Mouse (Mus musculus): ENCODE data around the gene Gimap8. TPM values are rescaled to one million over a fixed set of nuclear protein-coding genes. Genes with fewer than 3 reads are reported as not detected.
"Not testable (repeated sequence)": the region's sequence is repeated elsewhere in the genome, so short reads cannot be mapped to it uniquely, and the experiment has no call there.

Gene Gimap8
- polyA plus RNA-seq, 1 experiment from 2014 or later, result 2.4 TPM

GRCm38 (mm10) chr6:48679701-48680100, 32.7 kb downstream of the Gimap8 start:
- 68% methylated on average over 6 of the region's 6 CpGs for WGBS
- no peak overlapping the region for H3K9ac ChIP-seq (ENCODE audit: low read length)
- H3K4me3 ChIP-seq (ENCODE audit: low read length), result no peak overlapping the region
- H3K27me3 ChIP-seq (ENCODE audit: control insufficient read depth, insufficient read depth, low read length), result no peaks in the 10 kb centered on the region
- no peak overlapping the region for H3K4me2 ChIP-seq (ENCODE audit: low read depth, low read length)
- no peaks in the 10 kb centered on the region for H3K4me1 ChIP-seq (ENCODE audit: control insufficient read depth, insufficient read depth, low read length)
- H3K36me3 ChIP-seq (ENCODE audit: control insufficient read depth, insufficient read depth), result no peaks in the 10 kb centered on the region; the same call in 1 of the 2 replicates
- H3K9me3 ChIP-seq (replicated peaks; ENCODE audit: control insufficient read depth, low read length), result no peaks in the 10 kb centered on the region
- H3K27ac ChIP-seq (ENCODE audit: low read length), result peak overlapping the region; percentile 59; the same call in 1 of the 2 replicates
- no peak for ATAC-seq (replicated peaks; ENCODE audit: extremely low read depth, insufficient read depth, low FRiP score)

- H3K9ac ChIP-seq (ENCODE audit: low read length), result no peak overlapping the region
- no peak for ATAC-seq (replicated peaks; ENCODE audit: extremely low read depth, insufficient read depth, low FRiP score)
- peak overlapping the region; percentile 32; the same call in 1 of the 2 replicates for H3K27ac ChIP-seq (ENCODE audit: low read length)
- 74% methylated on average over 5 of the region's 5 CpGs for WGBS
- H3K4me3 ChIP-seq (ENCODE audit: low read length), result no peak overlapping the region
- H3K4me1 ChIP-seq (ENCODE audit: control insufficient read depth, insufficient read depth, low read length), result no peaks in the 10 kb centered on the region
- no peak overlapping the region for H3K4me2 ChIP-seq (ENCODE audit: low read depth, low read length)
- no peaks in the 10 kb centered on the region for H3K9me3 ChIP-seq (replicated peaks; ENCODE audit: control insufficient read depth, low read length)
- no peaks in the 10 kb centered on the region for H3K27me3 ChIP-seq (ENCODE audit: control insufficient read depth, insufficient read depth, low read length)
- H3K36me3 ChIP-seq (ENCODE audit: control insufficient read depth, insufficient read depth), result no peaks in the 10 kb centered on the region; the same call in 1 of the 2 replicates
Measured at GRCm38 (mm10) chr6:48680421-48680820, 33.4 kb downstream of the Gimap8 start.

GRCm38 (mm10) chr6:48681472-48682090, 34.5 kb downstream of the Gimap8 start:
- Histone ChIP-seq H3K36me3 (ENCODE audit: control insufficient read depth, insufficient read depth) (no peaks in the 10 kb centered on the region; the same call in 1 of the 2 replicates), H3K27me3 (ENCODE audit: control insufficient read depth, insufficient read depth, low read length) (no peaks in the 10 kb centered on the region), H3K27ac (ENCODE audit: low read length) (peak overlapping the region; percentile 51; the same call in 1 of the 2 replicates), H3K9ac (ENCODE audit: low read length) (no peak overlapping the region), H3K4me3 (ENCODE audit: low read length) (no peak overlapping the region), H3K9me3 (replicated peaks; ENCODE audit: control insufficient read depth, low read length) (no peaks in the 10 kb centered on the region), H3K4me1 (ENCODE audit: control insufficient read depth, insufficient read depth, low read length) (no peaks in the 10 kb centered on the region), H3K4me2 (ENCODE audit: low read depth, low read length) (no peak overlapping the region)
- 0 out of 2 replicates have a peak, but pooled peaks have one; percentile 25 for ATAC-seq (replicated peaks; ENCODE audit: extremely low read depth, insufficient read depth, low FRiP score)
- 53% methylated on average over 3 of the region's 3 CpGs for WGBS

GRCm38 (mm10) chr6:48682271-48682670, 35.2 kb downstream of the Gimap8 start:
- H3K27ac ChIP-seq (ENCODE audit: low read length), result peak overlapping the region; percentile 51; the same call in 1 of the 2 replicates
- 64% methylated on average over 4 of the region's 4 CpGs for WGBS
- no peak overlapping the region for H3K9ac ChIP-seq (ENCODE audit: low read length)

GRCm38 (mm10) chr6:48683263-48683821, 36.3 kb downstream of the Gimap8 start:
- not testable (repeated sequence) for H3K27ac ChIP-seq (ENCODE audit: low read length); H3K9me3 ChIP-seq (replicated peaks; ENCODE audit: control insufficient read depth, low read length); H3K27me3 ChIP-seq (ENCODE audit: control insufficient read depth, insufficient read depth, low read length); H3K36me3 ChIP-seq (ENCODE audit: control insufficient read depth, insufficient read depth); H3K4me3 ChIP-seq (ENCODE audit: low read length); H3K4me2 ChIP-seq (ENCODE audit: low read depth, low read length); ATAC-seq (replicated peaks; ENCODE audit: extremely low read depth, insufficient read depth, low FRiP score); H3K4me1 ChIP-seq (ENCODE audit: control insufficient read depth, insufficient read depth, low read length); H3K9ac ChIP-seq (ENCODE audit: low read length)
- 90% methylated on average over 3 of the region's 4 CpGs for WGBS

More at GRCm38 (mm10) chr6:48682271-48682670, 35.2 kb downstream of the Gimap8 start:
- H3K36me3 ChIP-seq (ENCODE audit: control insufficient read depth, insufficient read depth), result no peaks in the 10 kb centered on the region; the same call in 1 of the 2 replicates
- no peak overlapping the region for H3K4me2 ChIP-seq (ENCODE audit: low read depth, low read length)
- H3K4me3 ChIP-seq (ENCODE audit: low read length), result no peak overlapping the region
- H3K27me3 ChIP-seq (ENCODE audit: control insufficient read depth, insufficient read depth, low read length), result no peaks in the 10 kb centered on the region
- H3K4me1 ChIP-seq (ENCODE audit: control insufficient read depth, insufficient read depth, low read length), result no peaks in the 10 kb centered on the region
- no peak for ATAC-seq (replicated peaks; ENCODE audit: extremely low read depth, insufficient read depth, low FRiP score)
- no peaks in the 10 kb centered on the region for H3K9me3 ChIP-seq (replicated peaks; ENCODE audit: control insufficient read depth, low read length)

GRCm38 (mm10) chr6:48684319-48684718, 37.3 kb downstream of the Gimap8 start, which contains the start of gene Gimap4:
TSS of gene Gimap4 (plus strand) at chr6:48684549.
- Histone ChIP-seq H3K4me3 (ENCODE audit: low read length) (peak within 1 kb of the TSS; percentile 39), H3K9me3 (replicated peaks; ENCODE audit: control insufficient read depth, low read length) (no peaks in the 10 kb centered on the region), H3K9ac (ENCODE audit: low read length) (peak within 1 kb of the TSS; percentile 45), H3K27ac (ENCODE audit: low read length) (peak within 1 kb of the TSS; percentile 82), H3K4me1 (ENCODE audit: control insufficient read depth, insufficient read depth, low read length) (no peaks in the 10 kb centered on the region), H3K4me2 (ENCODE audit: low read depth, low read length) (peak within 1 kb of the TSS; percentile 34), H3K36me3 (ENCODE audit: control insufficient read depth, insufficient read depth) (no peaks in the 10 kb centered on the region), H3K27me3 (ENCODE audit: control insufficient read depth, insufficient read depth, low read length) (no peaks in the 10 kb centered on the region)
- no peak; the same call in 1 of the 2 replicates for ATAC-seq (replicated peaks; ENCODE audit: extremely low read depth, insufficient read depth, low FRiP score)
- 53% methylated on average over 5 of the region's 5 CpGs for WGBS

GRCm38 (mm10) chr6:48684806-48685205, 37.8 kb downstream of the Gimap8 start:
- ATAC-seq (replicated peaks; ENCODE audit: extremely low read depth, insufficient read depth, low FRiP score), result no peak; the same call in 1 of the 2 replicates
- Histone ChIP-seq H3K4me3 (ENCODE audit: low read length) (peak overlapping the region; percentile 39), H3K27ac (ENCODE audit: low read length) (peak overlapping the region; percentile 82), H3K27me3 (ENCODE audit: control insufficient read depth, insufficient read depth, low read length) (no peaks in the 10 kb centered on the region), H3K4me2 (ENCODE audit: low read depth, low read length) (peak overlapping the region; percentile 34), H3K9ac (ENCODE audit: low read length) (peak overlapping the region; percentile 45), H3K36me3 (ENCODE audit: control insufficient read depth, insufficient read depth) (no peaks in the 10 kb centered on the region), H3K4me1 (ENCODE audit: control insufficient read depth, insufficient read depth, low read length) (no peaks in the 10 kb centered on the region), H3K9me3 (replicated peaks; ENCODE audit: control insufficient read depth, low read length) (no peaks in the 10 kb centered on the region)
- WGBS, result 39% methylated on average over 4 of the region's 4 CpGs

- no peak for ATAC-seq (replicated peaks; ENCODE audit: extremely low read depth, insufficient read depth, low FRiP score)
- peak overlapping the region; percentile 82 for H3K27ac ChIP-seq (ENCODE audit: low read length)
- no peaks in the 10 kb centered on the region for H3K4me1 ChIP-seq (ENCODE audit: control insufficient read depth, insufficient read depth, low read length)
- H3K4me3 ChIP-seq (ENCODE audit: low read length), result peak overlapping the region; percentile 39
- peak overlapping the region; percentile 34 for H3K4me2 ChIP-seq (ENCODE audit: low read depth, low read length)
- H3K9me3 ChIP-seq (replicated peaks; ENCODE audit: control insufficient read depth, low read length), result no peaks in the 10 kb centered on the region
- no peaks in the 10 kb centered on the region for H3K36me3 ChIP-seq (ENCODE audit: control insufficient read depth, insufficient read depth)
- 58% methylated on average over 2 of the region's 2 CpGs for WGBS
- H3K9ac ChIP-seq (ENCODE audit: low read length), result peak overlapping the region; percentile 45
- no peaks in the 10 kb centered on the region for H3K27me3 ChIP-seq (ENCODE audit: control insufficient read depth, insufficient read depth, low read length)
Measured at GRCm38 (mm10) chr6:48685251-48685650, 38.2 kb downstream of the Gimap8 start.
